Mouse (Mus musculus): ENCODE measurements around the gene Galm. TPM values are rescaled to one million over a fixed set of nuclear protein-coding genes. Genes with fewer than 3 reads are reported as not detected.

Gene Galm
- polyA plus RNA-seq (2012; rRNA removed): 8.7 and 9.3 TPM in 2 replicates

DNA sequence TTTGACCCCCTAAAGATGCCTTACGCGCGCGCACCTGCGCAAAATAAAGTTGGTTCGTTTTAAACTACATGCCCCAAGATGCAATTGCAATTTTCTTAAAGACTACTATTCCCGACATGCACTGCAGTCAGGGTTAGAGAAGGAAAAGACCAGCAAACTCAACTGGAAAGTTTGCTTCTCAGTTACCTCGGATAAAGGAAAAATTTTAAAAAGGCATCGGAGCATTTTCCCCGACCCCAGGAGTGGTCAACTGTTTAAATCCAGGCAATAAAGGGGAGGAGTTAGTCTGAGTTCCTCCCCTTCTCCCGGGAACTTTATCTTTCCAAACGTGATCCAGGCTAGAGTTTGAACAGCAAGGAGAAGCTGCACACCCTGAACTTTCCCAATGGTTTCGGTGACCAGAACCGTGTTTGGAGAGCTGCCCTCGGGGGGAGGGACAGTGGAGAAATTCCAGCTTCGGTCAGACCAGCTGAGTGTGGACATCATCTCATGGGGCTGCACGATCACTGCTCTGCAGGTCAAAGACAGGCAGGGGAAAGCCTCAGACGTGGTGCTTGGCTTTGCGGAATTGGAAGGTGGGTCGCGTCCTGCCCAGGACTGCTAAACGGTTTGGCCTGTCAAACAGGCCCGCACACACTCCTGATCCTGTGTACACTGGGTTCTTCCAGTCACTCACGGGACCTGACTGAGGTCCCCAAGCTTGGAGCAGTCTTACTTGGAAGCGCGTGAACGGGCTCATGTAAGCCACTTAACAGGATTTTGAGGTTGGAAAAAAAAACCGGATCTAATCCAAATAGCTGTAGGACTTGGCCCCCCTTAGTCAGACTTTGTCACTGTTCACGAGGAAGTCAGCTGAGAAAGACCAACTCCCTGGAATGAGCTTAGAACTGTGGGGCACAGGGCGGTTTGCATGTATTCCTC is at the start of gene Galm:
TSS of gene Galm (plus strand) at position 141 of the 921 bp plus-strand sequence.
- H3K4me1 ChIP-seq (replicated peaks; ENCODE audit: control insufficient read depth, insufficient read depth, low read length): peaks cover 19% of the 10 kb centered on the region
- peak within 1 kb of the TSS; percentile 57 for H3K4me3 ChIP-seq (ENCODE audit: control insufficient read depth, insufficient read depth, low read length)
- no peaks in the 10 kb centered on the region for H3K27me3 ChIP-seq (ENCODE audit: control insufficient read depth, insufficient read depth, low read length)
- 9% methylated on average over 30 of the region's 30 CpGs for WGBS
- H3K36me3 ChIP-seq (ENCODE audit: control insufficient read depth, insufficient read depth, low read length): no peaks in the 10 kb centered on the region
- peak; percentile 71 for DNase-seq
- H3K27ac ChIP-seq (ENCODE audit: control insufficient read depth, insufficient read depth, low read length): peak within 1 kb of the TSS; percentile 1; the same call in 1 of the 2 replicates
- no peak for TF ChIP-seq CTCF (IDR thresholded peaks at IDR 0.05; ENCODE audit: borderline replicate concordance, control insufficient read depth, extremely low read depth, insufficient read depth, low read length, poor library complexity)
- 0 out of 2 replicates have a peak, but pooled peaks have one; percentile 26 for TF ChIP-seq POLR2A (IDR thresholded peaks at IDR 0.05; ENCODE audit: control insufficient read depth, extremely low read depth, insufficient read depth, low read length, poor library complexity)

DNA sequence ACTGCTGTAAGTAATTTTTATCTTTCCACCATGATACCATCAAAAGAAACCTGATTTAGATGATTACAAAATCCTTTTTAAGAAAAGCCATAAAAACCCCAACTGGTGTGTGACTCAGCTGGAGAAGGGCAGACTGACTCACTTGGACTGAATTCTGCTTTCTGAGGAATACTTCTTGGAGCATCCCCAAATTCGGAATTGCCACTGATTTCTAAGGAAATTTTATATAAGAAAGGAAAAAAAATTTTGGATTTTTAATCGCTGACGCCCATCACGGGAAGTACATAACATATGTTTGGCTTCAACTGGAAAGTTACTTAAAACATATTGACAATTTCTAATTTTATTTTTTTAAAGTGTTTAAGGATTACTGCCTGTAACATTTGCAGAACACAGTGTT is 48.5 kb upstream of the Galm start:
- no peak overlapping the region for H3K4me3 ChIP-seq (ENCODE audit: control insufficient read depth, insufficient read depth, low read length)
- no peaks in the 10 kb centered on the region for H3K36me3 ChIP-seq (ENCODE audit: control insufficient read depth, insufficient read depth, low read length)
- no peak overlapping the region for H3K27ac ChIP-seq (ENCODE audit: control insufficient read depth, insufficient read depth, low read length)
- 96% methylated on average over 4 of the region's 4 CpGs for WGBS
- no peaks in the 10 kb centered on the region for H3K27me3 ChIP-seq (ENCODE audit: control insufficient read depth, insufficient read depth, low read length)
- DNase-seq: no peak
- no peaks in the 10 kb centered on the region for H3K4me1 ChIP-seq (replicated peaks; ENCODE audit: control insufficient read depth, insufficient read depth, low read length)
- TF ChIP-seq POLR2A (IDR thresholded peaks at IDR 0.05; ENCODE audit: control insufficient read depth, extremely low read depth, insufficient read depth, low read length, poor library complexity) (no peak), CTCF (IDR thresholded peaks at IDR 0.05; ENCODE audit: borderline replicate concordance, control insufficient read depth, extremely low read depth, insufficient read depth, low read length, poor library complexity) (no peak)

DNA sequence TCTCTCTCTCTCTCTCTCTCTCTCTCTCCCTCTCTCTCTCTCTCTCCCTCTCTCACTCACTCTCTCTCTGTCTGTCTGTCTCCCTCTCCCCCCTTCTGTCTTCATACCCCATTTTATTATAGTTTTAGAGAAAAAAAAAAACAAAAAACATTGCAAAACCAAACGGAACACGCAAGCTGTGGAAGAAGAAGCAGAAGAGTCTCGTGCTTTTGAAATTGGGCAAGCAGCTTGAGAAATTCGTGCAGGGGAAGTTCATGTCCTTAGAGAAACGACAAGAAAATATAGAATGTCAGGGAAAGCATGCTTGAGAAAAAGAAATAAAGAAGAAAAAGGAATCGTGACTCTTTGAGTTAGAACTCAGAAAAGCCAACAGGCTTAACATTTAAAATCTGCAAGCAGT is 44.0 kb upstream of the Galm start:
- WGBS: 78% methylated on average over 6 of the region's 6 CpGs
- Histone ChIP-seq H3K27me3 (ENCODE audit: control insufficient read depth, insufficient read depth, low read length) (no peaks in the 10 kb centered on the region), H3K27ac (ENCODE audit: control insufficient read depth, insufficient read depth, low read length) (no peak overlapping the region), H3K4me3 (ENCODE audit: control insufficient read depth, insufficient read depth, low read length) (no peak overlapping the region), H3K36me3 (ENCODE audit: control insufficient read depth, insufficient read depth, low read length) (no peaks in the 10 kb centered on the region), H3K4me1 (replicated peaks; ENCODE audit: control insufficient read depth, insufficient read depth, low read length) (no peaks in the 10 kb centered on the region)
- TF ChIP-seq CTCF (IDR thresholded peaks at IDR 0.05; ENCODE audit: borderline replicate concordance, control insufficient read depth, extremely low read depth, insufficient read depth, low read length, poor library complexity) (no peak), POLR2A (IDR thresholded peaks at IDR 0.05; ENCODE audit: control insufficient read depth, extremely low read depth, insufficient read depth, low read length, poor library complexity) (no peak)
- no peak for DNase-seq

- Histone ChIP-seq H3K27me3 (ENCODE audit: control insufficient read depth, insufficient read depth, low read length) (no peaks in the 10 kb centered on the region), H3K27ac (ENCODE audit: control insufficient read depth, insufficient read depth, low read length) (no peak overlapping the region), H3K4me1 (replicated peaks; ENCODE audit: control insufficient read depth, insufficient read depth, low read length) (no peaks in the 10 kb centered on the region), H3K4me3 (ENCODE audit: control insufficient read depth, insufficient read depth, low read length) (no peak overlapping the region), H3K36me3 (ENCODE audit: control insufficient read depth, insufficient read depth, low read length) (no peaks in the 10 kb centered on the region)
- no peak for DNase-seq
- 87% methylated on average over 9 of the region's 9 CpGs for WGBS
- no peak for TF ChIP-seq CTCF (IDR thresholded peaks at IDR 0.05; ENCODE audit: borderline replicate concordance, control insufficient read depth, extremely low read depth, insufficient read depth, low read length, poor library complexity)
- TF ChIP-seq POLR2A (IDR thresholded peaks at IDR 0.05; ENCODE audit: control insufficient read depth, extremely low read depth, insufficient read depth, low read length, poor library complexity): no peak
Observed at GRCm38 (mm10) chr17:80084424-80084823, 42.8 kb upstream of the Galm start.

- 96% methylated on average over 11 of the region's 11 CpGs for WGBS
- TF ChIP-seq POLR2A (IDR thresholded peaks at IDR 0.05; ENCODE audit: control insufficient read depth, extremely low read depth, insufficient read depth, low read length, poor library complexity): no peak
- DNase-seq: no peak
- H3K36me3 ChIP-seq (ENCODE audit: control insufficient read depth, insufficient read depth, low read length): no peaks in the 10 kb centered on the region
- no peak overlapping the region for H3K27ac ChIP-seq (ENCODE audit: control insufficient read depth, insufficient read depth, low read length)
- H3K4me1 ChIP-seq (replicated peaks; ENCODE audit: control insufficient read depth, insufficient read depth, low read length): no peaks in the 10 kb centered on the region
- H3K4me3 ChIP-seq (ENCODE audit: control insufficient read depth, insufficient read depth, low read length): no peak overlapping the region
- H3K27me3 ChIP-seq (ENCODE audit: control insufficient read depth, insufficient read depth, low read length): no peaks in the 10 kb centered on the region
Observed at GRCm38 (mm10) chr17:80086591-80086990, 40.7 kb upstream of the Galm start.

DNA sequence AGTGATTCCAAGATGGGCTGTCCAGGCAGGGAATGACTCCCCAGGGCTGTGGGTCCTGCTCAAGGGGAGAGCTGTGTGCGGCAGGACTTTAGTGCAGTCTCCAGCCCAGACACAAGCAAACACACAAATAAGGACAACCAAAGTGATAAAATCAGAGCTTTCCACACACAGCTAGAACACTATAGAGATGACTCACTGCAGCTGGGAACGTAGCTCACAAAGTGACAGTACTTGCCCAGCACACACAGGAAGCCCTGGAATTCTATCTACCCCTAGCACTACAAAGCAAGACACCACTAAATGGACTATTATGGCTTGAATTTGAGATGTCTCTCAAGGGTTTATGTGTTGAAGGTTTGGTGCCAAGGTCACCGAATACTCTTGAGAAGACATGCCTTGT is 39.1 kb upstream of the Galm start:
- Histone ChIP-seq H3K4me1 (replicated peaks; ENCODE audit: control insufficient read depth, insufficient read depth, low read length) (no peaks in the 10 kb centered on the region), H3K27me3 (ENCODE audit: control insufficient read depth, insufficient read depth, low read length) (no peaks in the 10 kb centered on the region), H3K36me3 (ENCODE audit: control insufficient read depth, insufficient read depth, low read length) (no peaks in the 10 kb centered on the region), H3K27ac (ENCODE audit: control insufficient read depth, insufficient read depth, low read length) (no peak overlapping the region), H3K4me3 (ENCODE audit: control insufficient read depth, insufficient read depth, low read length) (no peak overlapping the region)
- 92% methylated on average over 3 of the region's 3 CpGs for WGBS
- TF ChIP-seq POLR2A (IDR thresholded peaks at IDR 0.05; ENCODE audit: control insufficient read depth, extremely low read depth, insufficient read depth, low read length, poor library complexity) (no peak), CTCF (IDR thresholded peaks at IDR 0.05; ENCODE audit: borderline replicate concordance, control insufficient read depth, extremely low read depth, insufficient read depth, low read length, poor library complexity) (no peak)
- no peak for DNase-seq
